Mouse (Mus musculus) inflammation-experienced regulatory T-cells, adult 6 months (primary cell): ENCODE results near the gene Gm28374. TPM values are rescaled to one million over a fixed set of nuclear protein-coding genes. Genes with fewer than 3 reads are reported as not detected.

Experiments used
- ATAC-seq: one replicate; pipeline ENCODE4 v1.8.0; 2017
- polyA plus RNA-seq, 3 experiments: library from polyadenylated mRNA; unstranded; fragments of 100-300 nt; shearing (Covaris generic); gene quantifications; one replicate each; pipeline ENCODE4 v1.2.1; 2017

Gm28374 gene
- polyA plus RNA-seq, 3 experiments from 2014 or later: 0.77 to 1.1 TPM; not detected in 1

DNA sequence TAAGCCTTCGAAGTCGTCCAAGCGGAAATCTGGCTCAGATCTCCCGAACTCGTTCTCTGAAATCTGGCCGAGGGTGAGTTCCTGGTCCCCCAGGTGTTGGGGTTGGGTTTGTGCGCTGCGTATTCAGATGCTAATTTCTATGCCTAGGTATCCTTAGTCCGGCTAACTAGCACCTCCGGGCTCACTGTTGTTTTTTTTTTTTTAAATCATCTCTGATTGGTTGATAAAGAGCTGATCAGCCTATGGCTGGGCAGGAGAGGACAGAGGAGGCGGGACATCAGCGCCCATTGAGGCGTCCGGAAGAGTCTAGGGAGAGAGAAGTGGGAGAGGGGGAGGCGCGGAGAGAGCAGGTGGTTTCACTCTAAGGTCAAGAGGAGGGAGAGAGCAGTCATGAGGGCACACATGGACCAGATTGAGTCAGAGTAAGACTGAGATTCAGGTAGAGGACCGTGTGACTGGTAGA, 3.4 kb upstream of the Gm28374 start:
- ATAC-seq: peak; percentile 86

DNA sequence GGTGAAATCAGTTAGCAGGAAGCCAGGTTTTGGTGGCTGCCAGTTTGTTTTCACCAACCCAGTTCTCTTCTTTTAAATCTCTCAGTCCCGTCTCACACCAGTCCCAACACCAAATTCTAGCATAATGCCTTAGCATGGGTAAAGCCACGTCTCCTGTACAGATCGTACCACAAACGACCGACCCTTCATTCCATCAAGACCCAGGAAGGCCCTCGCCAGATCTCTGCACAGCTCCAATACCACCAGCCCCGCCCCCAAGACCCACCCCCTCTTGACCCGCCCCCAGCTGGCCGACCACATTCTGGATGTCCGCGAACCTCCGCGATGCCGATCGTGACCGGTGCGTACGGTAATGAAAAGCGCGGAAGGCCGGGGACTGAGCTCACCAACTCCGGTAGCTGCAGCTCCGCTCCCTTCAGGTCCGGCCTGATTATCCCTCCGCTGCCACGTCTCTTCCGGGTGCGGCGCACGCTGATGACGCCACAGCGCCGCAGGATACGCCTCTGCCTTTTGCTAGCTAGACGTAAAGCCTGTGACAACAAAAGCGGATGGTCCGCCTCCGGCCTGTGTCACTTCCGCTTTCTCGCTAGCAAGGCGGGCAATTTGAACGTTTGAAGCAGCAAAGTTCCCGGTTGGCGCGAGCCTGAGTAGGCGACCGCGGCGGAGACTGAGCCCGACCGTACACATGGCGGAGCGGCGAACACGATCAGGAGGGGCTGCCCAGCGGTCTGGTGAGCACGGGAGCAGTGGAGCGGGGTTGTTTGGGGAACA, 2.6 kb upstream of the Gm28374 start, which contains the start of the genes Zfpl1 and Cdca5:
Gene Zfpl1, minus strand, starts transcription at position 479 of the 771 bp plus-strand sequence.
Gene Cdca5, plus strand, starts transcription at position 506 of the 771 bp plus-strand sequence.
- ATAC-seq: peak; percentile 87

DNA sequence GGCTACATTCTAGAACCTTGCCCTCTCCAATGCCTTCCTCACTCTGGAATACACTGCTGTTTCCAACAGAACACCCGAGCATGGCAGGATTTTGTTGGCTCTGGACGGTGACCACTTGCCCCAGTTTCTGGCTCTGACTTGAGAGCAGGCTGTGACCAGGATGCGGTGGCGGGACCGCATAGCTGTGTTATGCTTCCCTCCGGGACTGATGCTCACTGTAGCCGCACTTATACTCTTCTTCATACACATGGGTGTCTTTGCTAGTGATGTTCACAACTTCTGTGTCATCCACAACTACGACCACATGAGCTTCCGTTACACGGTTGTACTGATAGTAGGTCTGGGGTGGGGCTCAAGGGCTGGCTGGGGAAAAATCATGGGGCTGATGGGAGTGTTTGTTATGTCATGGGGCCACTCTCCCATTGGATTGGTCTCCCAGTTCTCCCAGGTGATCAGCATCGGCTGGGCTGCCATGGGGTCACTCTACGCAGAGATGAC, 2.0 kb downstream of the Gm28374 start, which contains the start of gene Tmem262:
Gene Tmem262, plus strand, starts transcription at position 51 of the 498 bp plus-strand sequence.
- ATAC-seq: no peak

DNA sequence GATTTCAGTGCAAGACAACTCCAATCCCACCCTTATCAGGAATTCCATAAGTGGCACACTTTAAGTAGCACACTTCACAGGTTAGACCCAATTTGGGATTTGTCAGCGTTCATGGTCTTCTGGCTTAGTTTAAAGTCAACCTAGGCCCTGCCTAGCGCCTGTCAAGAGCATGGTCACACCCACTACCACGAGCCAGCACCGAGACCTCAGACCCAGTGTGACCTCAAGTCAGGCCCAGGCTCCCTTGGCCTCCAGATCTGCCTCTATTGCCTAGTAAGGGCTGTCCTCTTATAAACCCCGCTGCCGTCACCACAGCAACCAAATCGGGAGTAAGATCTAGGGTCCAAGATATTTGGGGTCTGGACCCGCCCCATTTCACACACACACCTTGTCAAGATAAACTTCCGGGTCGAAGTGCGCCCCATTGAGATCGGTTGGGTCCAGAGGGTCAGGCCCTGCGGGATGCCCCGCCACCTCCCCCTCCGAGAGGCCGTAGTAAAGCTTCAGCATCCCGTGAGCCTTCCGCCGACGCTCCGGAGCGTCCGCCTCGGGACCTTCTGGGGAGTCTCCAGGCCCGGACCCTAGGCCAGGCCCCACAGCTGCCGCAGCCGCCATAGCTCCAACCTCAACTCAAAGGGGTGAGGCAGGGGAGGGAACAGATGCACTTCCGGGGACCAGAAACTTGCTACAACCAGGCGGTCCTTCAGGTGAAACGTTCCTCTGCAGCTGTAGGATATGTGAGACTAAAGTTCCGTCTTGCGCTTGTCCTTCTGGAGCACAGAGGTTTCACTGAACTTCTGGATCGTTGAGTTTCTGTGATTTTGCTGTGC, 5.3 kb downstream of the Gm28374 start, which contains the start of gene Vps51:
Gene Vps51, minus strand, starts transcription at position 668 of the 830 bp plus-strand sequence.
- peak; percentile 96 for ATAC-seq

DNA sequence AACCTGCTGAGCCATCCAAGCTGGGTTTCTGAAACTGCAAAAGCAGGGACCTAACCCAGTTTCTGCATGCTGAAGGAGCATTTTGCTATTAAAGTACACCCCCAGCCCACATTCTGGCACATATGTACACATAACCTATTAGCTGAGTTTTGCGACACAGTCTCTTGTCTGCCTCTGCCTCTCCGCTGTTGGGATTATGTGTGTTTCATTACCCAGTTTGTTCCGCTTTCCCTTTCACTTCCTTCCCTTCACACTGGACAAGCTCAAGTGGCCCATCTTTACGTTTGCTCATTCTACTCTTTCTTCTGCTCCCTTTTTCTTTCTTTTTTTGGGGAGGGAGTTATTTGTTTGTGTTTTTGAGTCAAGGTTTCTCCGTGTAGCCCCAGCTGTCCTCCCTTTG, 8.2 kb downstream of the Gm28374 start:
- no peak for ATAC-seq

DNA sequence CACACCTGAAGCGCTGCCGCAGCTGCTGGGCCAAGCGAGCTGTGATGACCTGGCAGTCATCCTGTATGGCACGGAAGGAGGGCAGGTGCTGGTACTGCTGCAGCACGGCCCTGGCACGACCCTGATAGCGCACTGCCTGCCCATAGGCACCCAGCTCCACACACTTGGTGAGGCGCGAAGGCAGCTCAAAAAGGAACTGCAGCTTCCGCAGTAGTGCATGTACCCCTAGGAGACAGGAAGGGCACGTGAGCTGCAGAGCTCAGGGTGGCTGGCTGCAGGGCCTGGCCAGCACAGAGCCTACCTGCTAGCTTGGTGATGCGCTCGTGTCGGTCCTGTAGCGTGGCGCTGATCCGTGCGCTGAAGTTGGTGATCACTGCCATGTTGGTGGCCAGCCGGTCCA, 10.8 kb downstream of the Gm28374 start:
- ATAC-seq: no peak

DNA sequence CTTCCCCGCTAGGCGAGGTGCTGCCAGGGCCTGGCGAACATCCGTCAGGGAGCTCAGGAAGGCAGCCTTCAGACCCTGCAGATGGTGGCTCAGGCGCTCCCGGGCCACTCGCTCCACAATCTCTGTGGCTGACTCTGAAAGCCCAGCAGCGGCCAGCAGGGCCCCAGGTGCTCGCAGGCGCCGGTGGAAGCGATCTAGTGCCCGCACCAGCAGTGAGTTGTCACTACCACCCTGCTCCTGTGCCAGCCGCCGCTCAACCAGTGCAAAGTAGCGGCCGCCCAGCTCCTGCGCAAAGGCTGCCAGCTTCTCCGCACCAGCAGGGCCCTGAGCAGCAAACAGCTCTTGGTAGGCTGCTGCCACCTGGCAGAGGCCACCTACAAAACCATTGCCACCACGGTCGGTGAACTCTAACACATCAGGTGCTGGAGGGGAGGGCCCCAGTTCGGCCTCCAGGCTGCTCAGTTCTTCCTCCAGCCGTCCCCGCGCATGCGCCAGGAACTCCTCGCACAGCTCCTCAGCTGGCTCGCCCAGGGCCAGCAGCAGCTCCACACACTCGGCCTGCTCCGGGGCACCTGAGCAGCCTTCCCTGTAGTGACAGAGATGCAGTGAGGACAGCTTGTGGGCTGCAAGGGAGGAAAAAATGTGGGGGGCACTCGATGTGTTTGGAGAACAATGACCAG, 11.3 kb downstream of the Gm28374 start:
- no peak for ATAC-seq

DNA sequence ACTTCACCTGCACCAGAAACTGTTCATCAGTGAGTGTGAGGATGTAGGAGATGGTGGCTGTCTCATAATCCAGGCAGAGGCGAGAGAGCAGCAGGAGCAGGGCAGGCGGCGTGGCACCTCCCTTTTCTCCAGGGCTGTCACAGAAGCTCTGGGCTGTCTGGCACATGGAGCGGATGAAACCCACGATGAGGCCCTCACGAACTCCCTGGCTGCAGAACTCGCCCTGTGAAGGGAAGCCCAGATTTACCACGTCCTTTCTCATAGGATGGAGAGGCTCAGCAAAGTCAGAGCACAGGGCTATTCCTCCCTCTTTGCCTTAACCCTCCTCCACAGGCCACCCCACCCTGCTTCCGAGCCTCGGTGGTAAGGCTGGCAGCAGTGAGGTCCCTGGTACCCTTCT, 12.2 kb downstream of the Gm28374 start:
- ATAC-seq: no peak

DNA sequence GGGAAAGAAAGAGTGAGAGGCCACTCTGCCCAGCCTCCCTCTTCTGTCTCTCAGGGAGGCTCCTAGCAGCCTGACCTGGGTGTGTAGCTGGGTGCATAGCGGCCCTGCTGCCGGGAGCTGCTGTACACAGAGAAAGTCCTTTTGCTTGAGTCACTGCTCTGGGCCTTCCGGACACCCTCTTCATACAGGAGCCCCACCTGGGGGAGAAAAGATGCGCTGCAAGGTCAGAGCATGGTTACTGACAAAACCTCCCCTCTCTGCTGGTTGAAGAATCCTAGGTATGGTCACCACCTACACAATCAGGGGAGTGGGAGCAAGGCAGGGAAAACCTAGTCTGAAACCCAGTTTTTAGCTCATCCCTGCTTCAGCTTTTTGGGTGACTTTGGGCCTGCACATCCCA, 13.1 kb downstream of the Gm28374 start:
- ATAC-seq: no peak

DNA sequence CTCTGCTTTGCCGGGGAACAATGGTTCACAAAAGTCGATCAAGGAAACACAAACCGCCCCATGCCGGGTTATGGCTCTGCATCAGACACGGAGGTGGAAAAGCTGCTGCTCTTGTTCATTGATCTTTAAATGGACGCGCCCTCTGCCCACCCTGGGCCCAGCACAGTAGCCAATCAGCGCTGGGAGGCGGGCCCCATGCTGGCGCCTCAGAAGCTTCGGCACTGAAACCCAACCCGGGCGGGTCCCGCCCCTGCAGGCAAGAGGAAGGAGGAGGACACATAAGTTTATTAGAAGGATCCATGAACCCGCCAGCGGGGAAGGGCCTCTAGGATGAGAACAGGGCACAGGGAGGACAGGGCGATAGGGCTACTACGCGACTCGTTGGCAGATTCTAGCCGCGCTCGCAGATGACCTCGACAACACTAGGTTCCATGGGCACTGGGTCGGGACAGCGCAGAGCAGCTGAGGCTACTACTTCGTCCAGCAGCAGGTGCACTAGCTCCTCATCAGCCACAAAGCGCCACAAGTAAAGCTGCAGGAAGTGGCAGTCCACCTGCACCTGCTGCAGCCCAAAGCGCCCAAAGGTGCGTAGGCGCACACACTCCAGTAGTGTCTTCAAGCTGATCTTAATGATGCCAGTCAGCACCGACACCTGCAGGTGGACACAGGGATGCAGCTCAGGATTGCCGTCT, 14.2 kb downstream of the Gm28374 start, which contains the start of gene Tm7sf2:
Gene Tm7sf2, minus strand, starts transcription at position 650 of the 692 bp plus-strand sequence.
- peak; percentile 91 for ATAC-seq

DNA sequence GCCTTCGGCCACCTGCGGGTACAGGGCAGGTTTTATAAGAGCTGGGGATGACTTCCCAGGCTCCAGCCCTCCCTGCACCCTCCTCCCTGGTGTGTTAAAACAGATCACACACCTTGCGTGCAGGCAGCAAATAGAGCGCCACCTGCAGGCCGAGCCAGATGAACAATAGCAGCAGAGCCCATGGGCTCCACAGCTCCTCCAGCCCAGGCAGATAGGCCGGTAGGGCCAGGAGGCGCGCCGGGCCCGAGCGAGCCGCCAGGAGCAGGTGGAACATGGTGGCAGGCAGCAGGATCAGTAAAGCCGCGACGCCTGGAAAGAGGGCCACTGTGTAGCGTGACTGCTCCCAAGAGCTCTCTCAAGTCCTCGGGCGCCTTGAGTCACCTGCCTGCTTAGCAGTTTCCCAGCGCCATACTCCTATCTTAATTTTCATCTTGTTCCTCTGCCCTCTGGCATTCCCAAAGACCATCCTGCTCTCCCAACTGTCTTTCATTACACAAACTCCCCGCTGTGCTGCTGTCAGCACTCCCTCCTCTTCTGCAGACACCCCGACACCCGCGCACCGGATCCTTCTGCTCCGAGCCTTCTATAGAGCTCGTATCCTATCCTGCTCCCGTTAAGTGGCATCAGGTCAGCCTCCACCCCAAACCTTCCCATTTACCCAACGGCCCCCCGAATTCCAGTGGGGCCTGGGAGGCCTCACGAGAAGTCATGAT, 14.9 kb downstream of the Gm28374 start:
- ATAC-seq: peak; percentile 67

DNA sequence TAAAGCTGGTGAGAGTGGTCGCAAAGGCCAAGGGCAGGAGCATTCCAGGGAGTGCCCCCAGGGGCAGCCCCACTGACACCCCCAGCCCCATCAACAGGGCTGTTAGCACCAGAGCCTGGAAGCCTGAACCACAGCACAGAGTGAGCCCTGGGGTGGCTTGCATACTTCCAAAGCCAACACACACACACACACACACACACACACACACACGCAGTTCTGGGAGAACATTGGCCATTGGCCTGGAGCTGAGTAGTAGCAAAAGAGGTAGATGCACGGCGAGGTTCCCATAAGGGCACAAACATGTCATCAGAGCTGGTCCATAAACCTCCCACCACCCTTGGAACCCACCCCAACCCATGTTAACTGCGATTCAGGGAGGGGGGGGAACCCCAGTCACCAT, 15.5 kb downstream of the Gm28374 start:
- ATAC-seq: no peak

DNA sequence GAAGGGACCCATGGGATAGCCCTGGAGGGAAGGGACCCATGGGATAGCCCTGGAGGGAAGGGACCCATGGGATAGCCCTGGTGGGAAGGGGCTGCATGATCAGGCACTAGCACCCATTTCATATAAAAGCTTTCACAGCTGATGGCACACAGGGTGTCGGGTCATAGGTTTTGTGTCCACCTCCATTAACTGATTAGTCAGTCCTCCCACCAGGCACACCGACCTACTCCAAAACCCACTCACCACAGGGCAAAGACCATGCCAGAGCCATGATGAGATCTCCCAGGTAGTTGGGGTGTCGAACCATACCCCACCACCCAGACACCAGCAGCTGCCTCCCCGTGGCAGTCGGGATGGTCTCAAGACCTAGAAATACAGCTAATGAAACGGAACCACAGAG, 19.0 kb downstream of the Gm28374 start:
- ATAC-seq: no peak

DNA sequence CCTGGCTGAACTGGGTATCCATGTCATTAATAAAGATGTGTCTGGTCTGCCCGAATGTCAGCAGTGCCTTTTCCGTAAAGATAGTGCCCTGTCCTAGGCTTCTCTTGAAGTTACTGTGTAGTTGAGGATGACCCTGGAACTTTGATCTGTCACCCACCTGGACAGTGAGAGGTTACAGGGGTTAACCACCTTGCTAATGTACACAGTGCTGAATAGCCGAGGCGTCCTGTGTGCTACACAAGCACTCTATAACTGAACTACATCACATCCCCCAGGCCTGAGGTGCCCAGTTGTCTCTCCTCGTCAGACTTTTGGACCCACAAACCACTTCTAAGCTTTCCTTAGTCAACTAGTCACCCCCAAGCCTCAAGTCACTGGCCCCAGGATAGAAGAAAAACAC, 19.6 kb downstream of the Gm28374 start:
- ATAC-seq: no peak

DNA sequence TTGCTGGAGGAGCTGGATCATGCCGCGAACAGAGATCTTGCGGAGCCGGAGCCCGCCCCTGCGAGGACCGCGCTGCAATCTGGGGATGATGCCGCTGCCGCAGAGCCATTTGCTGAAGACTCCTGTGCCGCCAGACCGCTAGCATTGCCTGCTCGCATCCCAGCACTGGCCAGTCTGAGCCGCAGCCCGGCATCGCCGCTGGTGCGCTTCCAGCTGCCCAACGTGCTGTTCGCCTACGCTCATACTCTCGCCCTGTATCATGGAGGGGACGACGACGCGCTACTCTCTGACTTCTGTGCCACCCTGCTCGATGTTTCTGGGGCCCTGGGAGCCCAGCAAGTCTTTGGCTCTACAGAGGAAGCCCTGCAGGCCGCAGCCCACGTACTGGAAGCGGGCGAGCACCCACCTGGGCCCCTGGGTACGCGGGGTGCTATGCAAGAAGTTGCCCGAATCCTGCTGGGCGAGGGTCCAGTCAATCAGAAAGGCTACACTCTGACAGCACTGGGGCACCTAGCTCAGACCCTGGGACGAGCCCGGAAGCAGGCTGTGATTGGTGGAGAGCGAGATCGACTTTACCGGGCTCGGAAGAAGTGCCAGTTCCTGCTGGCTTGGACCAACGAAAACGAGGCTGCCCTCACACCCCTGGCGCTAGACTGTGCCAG, 20.3 kb downstream of the Gm28374 start:
- peak; percentile 29 for ATAC-seq

DNA sequence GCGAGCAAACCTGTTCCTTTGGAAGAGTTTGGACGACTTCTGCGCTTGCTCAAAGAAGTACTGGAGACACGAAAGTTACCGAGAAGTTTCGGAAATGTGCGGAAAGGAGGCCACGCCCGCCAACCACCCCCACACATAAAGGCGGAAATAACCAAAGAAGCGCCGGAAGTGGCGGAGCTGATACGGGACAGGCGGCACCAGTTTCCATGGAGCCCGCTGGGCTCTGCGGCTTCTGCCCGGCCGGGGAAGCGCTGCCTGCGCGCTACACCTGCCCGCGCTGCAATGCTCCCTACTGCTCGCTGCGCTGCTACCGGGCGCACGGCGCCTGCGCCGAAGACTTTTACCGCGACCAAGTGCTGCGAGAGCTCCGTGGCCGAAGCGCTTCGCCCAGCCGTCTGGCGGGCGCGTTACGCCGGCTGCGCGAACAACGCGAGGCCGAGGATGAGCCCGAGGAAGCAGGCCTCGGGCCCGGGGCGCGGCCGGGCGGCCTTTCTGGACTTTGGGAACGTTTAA, 21.0 kb downstream of the Gm28374 start, which contains the start of gene Znhit2:
Gene Znhit2, plus strand, starts transcription at position 172 of the 513 bp plus-strand sequence.
- ATAC-seq: peak; percentile 84

DNA sequence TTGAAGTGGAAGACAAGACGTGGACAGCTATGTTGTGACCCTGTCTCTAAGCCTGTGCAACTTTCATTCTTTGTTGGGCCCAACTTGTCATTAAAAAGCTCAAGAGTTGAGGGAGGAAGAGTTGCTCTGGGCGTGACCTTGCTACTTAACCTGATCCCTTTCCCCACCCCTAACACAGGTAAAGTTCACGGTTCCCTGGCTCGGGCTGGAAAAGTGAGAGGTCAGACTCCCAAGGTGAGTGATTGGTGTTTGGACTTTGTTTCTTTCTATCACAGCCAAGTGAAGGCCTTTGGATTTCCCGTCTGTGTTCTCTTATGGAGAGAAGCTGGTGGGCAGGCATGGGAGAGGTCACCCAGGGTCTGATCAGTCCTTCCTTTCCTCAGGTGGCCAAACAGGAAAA, 23.1 kb downstream of the Gm28374 start:
- no peak for ATAC-seq

DNA sequence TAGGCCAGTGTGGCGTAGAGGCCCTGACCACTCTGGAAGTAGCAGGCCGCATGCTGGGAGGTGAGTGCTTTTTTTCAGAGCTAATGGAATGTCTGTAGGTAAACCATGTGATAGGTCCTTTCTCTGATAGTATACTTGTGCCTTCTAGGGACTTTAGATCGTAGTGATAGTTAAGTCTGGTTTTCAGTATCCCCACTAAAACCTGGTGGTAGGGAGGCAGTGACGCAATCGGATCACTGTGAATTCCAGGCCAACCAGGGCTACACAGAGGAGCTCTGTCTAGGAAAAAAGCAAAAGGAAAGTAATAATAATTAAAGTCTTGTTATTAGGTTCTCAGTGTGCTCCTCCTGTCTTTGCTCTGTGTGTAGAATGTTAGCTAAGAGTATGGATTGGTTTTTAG, 23.5 kb downstream of the Gm28374 start:
- no peak for ATAC-seq

DNA sequence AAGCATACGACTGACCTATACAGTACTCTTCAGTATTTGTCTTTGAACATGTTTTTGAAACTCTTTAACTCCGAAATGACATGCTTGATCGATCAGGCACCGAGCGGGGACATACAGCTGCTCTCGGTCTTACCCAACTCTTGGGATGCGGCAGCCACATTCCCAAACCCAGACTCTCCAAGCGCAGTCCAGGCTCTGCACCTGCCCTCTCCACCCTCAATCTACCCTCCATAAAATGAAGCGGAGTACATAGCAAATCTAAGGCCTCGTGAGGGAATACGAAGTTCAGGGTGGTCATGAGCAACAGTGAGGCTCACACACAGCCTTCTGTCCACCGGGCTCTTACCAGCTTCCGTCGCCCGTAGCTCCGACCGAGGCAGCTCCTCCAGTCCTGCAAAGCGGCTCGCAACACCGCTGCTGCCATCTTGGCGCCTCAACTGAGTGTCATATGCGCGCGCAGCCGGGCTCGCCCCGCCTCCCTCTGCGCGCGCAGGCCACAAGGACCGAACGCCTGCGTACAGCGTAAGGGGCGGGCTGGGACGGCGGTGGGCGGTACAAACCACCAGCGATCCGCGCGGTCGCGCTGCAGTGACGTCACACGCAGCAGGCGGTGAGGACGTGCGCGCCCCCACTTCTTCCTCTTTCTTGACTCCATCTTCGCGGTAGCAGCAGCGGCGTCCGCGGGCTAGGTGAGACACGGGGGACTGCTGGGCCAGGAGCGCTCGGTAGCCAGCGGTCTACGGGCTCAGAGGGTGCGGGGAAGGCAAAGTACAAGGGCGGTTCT, 24.6 kb downstream of the Gm28374 start, which contains the start of the genes Mrpl49 and Fau:
Gene Mrpl49, minus strand, starts transcription at position 473 of the 784 bp plus-strand sequence.
Gene Fau, plus strand, starts transcription at position 532 of the 784 bp plus-strand sequence.
- ATAC-seq: peak; percentile 71
